Mouse (Mus musculus) olfactory bulb, adult 2 months (tissue): Measurements from ENCODE around the gene Med25. TPM values are rescaled to one million over a fixed set of nuclear protein-coding genes. Genes with fewer than 3 reads are reported as not detected.

Source experiments
- H3K27ac ChIP-seq: fragments of 200-500 bp; 2 replicates; pipeline ENCODE4 v1.5.1; 2012; ENCODE audit warnings: low read depth, low read length; ENCODE audit not compliant: insufficient read depth
- H3K4me1 ChIP-seq: fragments of 200-500 bp; 2 replicates; pipeline ENCODE4 v1.6.1; 2012; ENCODE audit warnings: low read length; ENCODE audit not compliant: control insufficient read depth, insufficient read depth
- H3K4me3 ChIP-seq: fragments of 200-500 bp; 2 replicates; pipeline ENCODE4 v1.5.1; 2012; ENCODE audit warnings: mild to moderate bottlenecking, low read depth, low read length, moderate library complexity; ENCODE audit not compliant: insufficient read depth
- CTCF ChIP-seq: fragments of 200-500 bp; IDR thresholded peaks from 2 replicates; pipeline ENCODE4 v1.5.1; 2012; ENCODE audit warnings: low read depth, mild to moderate bottlenecking, low read length, moderate library complexity; ENCODE audit not compliant: insufficient read depth
- POLR2A ChIP-seq: fragments of 200-500 bp; IDR thresholded peaks from 2 replicates; pipeline ENCODE4 v1.6.1; 2012; ENCODE audit warnings: mild to moderate bottlenecking, low read depth, low read length, moderate library complexity; ENCODE audit not compliant: insufficient read depth
- WGBS: fragments of 180-500 bp; shearing (Covaris S2); methylation state at CpG from one replicate; pipeline ENCODE4 v1.1.7; 2018; 5-methylcytosine and 5-hydroxymethylcytosine counted together
- polyA plus RNA-seq: library from polyadenylated mRNA; stranded (reverse); fragments of >200 nt; gene quantifications from 2 replicates; pipeline ENCODE4 v1.2.4, GENCODE M21; 2012; ENCODE audit warnings: low replicate concordance; ENCODE audit not compliant: missing spikeins, insufficient read depth, insufficient read length

The Med25 gene
- polyA plus RNA-seq, 1 experiment: not detected

- no peak for TF ChIP-seq CTCF
- no peak for TF ChIP-seq POLR2A
- WGBS: 91% methylated on average over 2 of the region's 2 CpGs
- Histone ChIP-seq H3K4me1 (peaks cover 40% of the 10 kb centered on the region), H3K4me3 (no peak overlapping the region), H3K27ac (no peak overlapping the region)
These were observed 39.4 kb downstream of the Med25 start for GRCm38 (mm10) chr7:44853065-44853464.

- TF ChIP-seq CTCF (no peak), POLR2A (no peak)
- Histone ChIP-seq H3K4me1 (peaks cover 41% of the 10 kb centered on the region), H3K27ac (no peak overlapping the region), H3K4me3 (no peak overlapping the region)
- 88% methylated on average over 36 of the region's 36 CpGs for WGBS
These were observed 40.1 kb downstream of the Med25 start for GRCm38 (mm10) chr7:44852259-44853027.

GRCm38 (mm10) chr7:44851625-44852234, 40.8 kb downstream of the Med25 start:
- WGBS: 91% methylated on average over 12 of the region's 12 CpGs
- no peak for TF ChIP-seq CTCF
- no peak for TF ChIP-seq POLR2A
- peaks cover 41% of the 10 kb centered on the region for H3K4me1 ChIP-seq

GRCm38 (mm10) chr7:44850789-44851624, 41.5 kb downstream of the Med25 start:
- Histone ChIP-seq H3K27ac (peak overlapping the region; percentile 99; the same call in 1 of the 2 replicates), H3K4me1 (peaks cover 41% of the 10 kb centered on the region), H3K4me3 (peak overlapping the region; percentile 90)
- TF ChIP-seq CTCF (no peak), POLR2A (no peak)
- WGBS: 72% methylated on average over 8 of the region's 8 CpGs

More at GRCm38 (mm10) chr7:44851625-44852234, 40.8 kb downstream of the Med25 start:
- Histone ChIP-seq H3K27ac (no peak overlapping the region), H3K4me3 (no peak overlapping the region)

- H3K4me1 ChIP-seq: peaks cover 39% of the 10 kb centered on the region
- H3K27ac ChIP-seq: peak overlapping the region; percentile 99
- TF ChIP-seq POLR2A (peak; percentile 46; the same call in 1 of the 2 replicates), CTCF (no peak)
- WGBS: under 1% methylated on average over 33 of the region's 33 CpGs
- H3K4me3 ChIP-seq: peak overlapping the region; percentile 90
These were observed 42.4 kb downstream of the Med25 start for GRCm38 (mm10) chr7:44850146-44850545.

- Histone ChIP-seq H3K4me1 (peaks cover 35% of the 10 kb centered on the region), H3K27ac (peak overlapping the region; percentile 99), H3K4me3 (peak overlapping the region; percentile 90)
- TF ChIP-seq CTCF: no peak
- TF ChIP-seq POLR2A: 0 out of 2 replicates have a peak, but pooled peaks have one; percentile 30
- under 1% methylated on average over 41 of the region's 41 CpGs for WGBS
These were observed 42.9 kb downstream of the Med25 start for GRCm38 (mm10) chr7:44849416-44850111.

GRCm38 (mm10) chr7:44848561-44849415, 43.7 kb downstream of the Med25 start, which contains the start of the genes Akt1s1 and Tbc1d17:
Gene Akt1s1 (plus strand): TSS chr7:44848991.
Gene Tbc1d17 (minus strand): TSS chr7:44849079.
- H3K4me1 ChIP-seq: peaks cover 30% of the 10 kb centered on the region
- peak within 1 kb of the TSS; percentile 90 for H3K4me3 ChIP-seq
- peak within 1 kb of the TSS; percentile 99 for H3K27ac ChIP-seq
- TF ChIP-seq CTCF (peak; percentile 4; the same call in 1 of the 2 replicates), POLR2A (peak; percentile 45)
- 0% methylated on average over 54 of the region's 54 CpGs for WGBS

GRCm38 (mm10) chr7:44847772-44848171, 44.7 kb downstream of the Med25 start:
- 62% methylated on average over 5 of the region's 5 CpGs for WGBS
- TF ChIP-seq CTCF (no peak), POLR2A (no peak)
- no peak overlapping the region for H3K27ac ChIP-seq

More at GRCm38 (mm10) chr7:44847772-44848171, 44.7 kb downstream of the Med25 start:
- H3K4me1 ChIP-seq: peaks cover 25% of the 10 kb centered on the region
- H3K4me3 ChIP-seq: peak overlapping the region; percentile 90
